Mouse (Mus musculus): Measurements from ENCODE around the gene Dcdc2a. TPM values are rescaled to one million over a fixed set of nuclear protein-coding genes. Genes with fewer than 3 reads are reported as not detected.

The Dcdc2a gene
- polyA plus RNA-seq, 1 experiment: not detected

GRCm38 (mm10) chr13:25091347-25091746, 35.5 kb downstream of the Dcdc2a start:
- Histone ChIP-seq H3K4me1 (ENCODE audit: control insufficient read depth, insufficient read depth, insufficient read length, low read length) (no peaks in the 10 kb centered on the region), H3K36me3 (ENCODE audit: control insufficient read depth, insufficient read depth, low read length) (no peaks in the 10 kb centered on the region), H3K27me3 (ENCODE audit: control insufficient read depth, insufficient read depth, low read length) (no peaks in the 10 kb centered on the region), H3K27ac (ENCODE audit: insufficient read depth, low read depth, low read length) (no peak overlapping the region), H3K4me3 (ENCODE audit: low read depth, low read length) (no peak overlapping the region)
- no peak for TF ChIP-seq CTCF (IDR thresholded peaks at IDR 0.05; ENCODE audit: extremely low read depth, insufficient read length, insufficient replicate concordance, low read depth, low read length)
- TF ChIP-seq POLR2A (IDR thresholded peaks at IDR 0.05; ENCODE audit: low read depth, low read length): no peak
- WGBS: 47% methylated on average over 5 of the region's 5 CpGs

DNA sequence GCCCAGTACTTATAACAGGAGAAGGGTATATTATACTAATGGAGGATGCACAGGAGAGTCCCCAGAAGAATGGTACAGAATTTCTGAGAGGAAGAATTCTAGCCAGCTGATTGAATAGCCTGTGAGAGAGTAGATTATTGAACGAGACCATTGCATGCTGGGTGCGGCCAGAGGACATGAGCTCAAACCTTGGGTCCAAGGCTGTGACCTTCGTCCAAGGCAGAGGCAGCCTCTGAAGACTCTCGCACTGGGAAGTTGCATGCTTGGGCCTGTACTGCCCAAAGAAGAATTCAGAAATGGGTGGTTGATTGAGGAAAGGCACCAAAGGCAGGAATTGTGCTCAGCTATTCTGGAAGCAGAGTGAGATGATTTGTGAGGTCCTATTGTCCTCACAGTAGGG, 38.0 kb downstream of the Dcdc2a start:
- Histone ChIP-seq H3K27ac (ENCODE audit: insufficient read depth, low read depth, low read length) (no peak overlapping the region), H3K4me3 (ENCODE audit: low read depth, low read length) (no peak overlapping the region), H3K27me3 (ENCODE audit: control insufficient read depth, insufficient read depth, low read length) (no peaks in the 10 kb centered on the region), H3K36me3 (ENCODE audit: control insufficient read depth, insufficient read depth, low read length) (no peaks in the 10 kb centered on the region), H3K4me1 (ENCODE audit: control insufficient read depth, insufficient read depth, insufficient read length, low read length) (no peaks in the 10 kb centered on the region)
- TF ChIP-seq CTCF (IDR thresholded peaks at IDR 0.05; ENCODE audit: extremely low read depth, insufficient read length, insufficient replicate concordance, low read depth, low read length) (no peak), POLR2A (IDR thresholded peaks at IDR 0.05; ENCODE audit: low read depth, low read length) (no peak)
- 65% methylated on average over 4 of the region's 4 CpGs for WGBS

GRCm38 (mm10) chr13:25094381-25094780, 38.6 kb downstream of the Dcdc2a start:
- TF ChIP-seq CTCF (IDR thresholded peaks at IDR 0.05; ENCODE audit: extremely low read depth, insufficient read length, insufficient replicate concordance, low read depth, low read length): no peak
- no peak for TF ChIP-seq POLR2A (IDR thresholded peaks at IDR 0.05; ENCODE audit: low read depth, low read length)
- 34% methylated on average over 4 of the region's 4 CpGs for WGBS

DNA sequence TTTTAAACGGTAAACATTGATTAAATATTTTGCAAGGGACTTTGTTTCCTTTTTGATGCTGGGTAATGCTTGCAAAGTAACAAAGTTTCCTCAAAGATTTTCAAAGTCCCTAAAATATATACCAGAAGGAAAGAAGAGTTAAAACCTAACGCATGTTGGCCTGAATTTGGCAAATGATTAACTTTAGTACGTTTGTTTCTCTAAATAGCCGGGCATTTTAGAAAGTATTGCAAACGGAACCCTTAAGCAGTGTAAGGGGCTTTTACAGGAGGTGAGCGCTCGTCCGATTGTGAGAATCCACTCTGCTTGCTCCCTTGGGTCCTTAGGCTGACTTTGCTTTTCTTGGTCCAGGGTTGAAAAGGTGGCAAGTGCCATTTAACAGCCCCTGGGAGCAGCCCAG, 41.5 kb downstream of the Dcdc2a start:
- H3K4me1 ChIP-seq (ENCODE audit: control insufficient read depth, insufficient read depth, insufficient read length, low read length): no peaks in the 10 kb centered on the region
- H3K4me3 ChIP-seq (ENCODE audit: low read depth, low read length): no peak overlapping the region
- no peaks in the 10 kb centered on the region for H3K36me3 ChIP-seq (ENCODE audit: control insufficient read depth, insufficient read depth, low read length)
- no peaks in the 10 kb centered on the region for H3K27me3 ChIP-seq (ENCODE audit: control insufficient read depth, insufficient read depth, low read length)
- 30% methylated on average over 8 of the region's 8 CpGs for WGBS
- H3K27ac ChIP-seq (ENCODE audit: insufficient read depth, low read depth, low read length): no peak overlapping the region
- TF ChIP-seq POLR2A (IDR thresholded peaks at IDR 0.05; ENCODE audit: low read depth, low read length) (no peak), CTCF (IDR thresholded peaks at IDR 0.05; ENCODE audit: extremely low read depth, insufficient read length, insufficient replicate concordance, low read depth, low read length) (no peak)

More at GRCm38 (mm10) chr13:25094381-25094780, 38.6 kb downstream of the Dcdc2a start:
- H3K27ac ChIP-seq (ENCODE audit: insufficient read depth, low read depth, low read length): no peak overlapping the region
- no peaks in the 10 kb centered on the region for H3K36me3 ChIP-seq (ENCODE audit: control insufficient read depth, insufficient read depth, low read length)
- H3K4me1 ChIP-seq (ENCODE audit: control insufficient read depth, insufficient read depth, insufficient read length, low read length): no peaks in the 10 kb centered on the region
- H3K4me3 ChIP-seq (ENCODE audit: low read depth, low read length): no peak overlapping the region
- no peaks in the 10 kb centered on the region for H3K27me3 ChIP-seq (ENCODE audit: control insufficient read depth, insufficient read depth, low read length)

- no peak overlapping the region for H3K4me3 ChIP-seq (ENCODE audit: low read depth, low read length)
- 43% methylated on average over 5 of the region's 5 CpGs for WGBS
- no peaks in the 10 kb centered on the region for H3K27me3 ChIP-seq (ENCODE audit: control insufficient read depth, insufficient read depth, low read length)
- TF ChIP-seq POLR2A (IDR thresholded peaks at IDR 0.05; ENCODE audit: low read depth, low read length) (no peak), CTCF (IDR thresholded peaks at IDR 0.05; ENCODE audit: extremely low read depth, insufficient read length, insufficient replicate concordance, low read depth, low read length) (no peak)
- H3K27ac ChIP-seq (ENCODE audit: insufficient read depth, low read depth, low read length): no peak overlapping the region
- no peaks in the 10 kb centered on the region for H3K36me3 ChIP-seq (ENCODE audit: control insufficient read depth, insufficient read depth, low read length)
- no peaks in the 10 kb centered on the region for H3K4me1 ChIP-seq (ENCODE audit: control insufficient read depth, insufficient read depth, insufficient read length, low read length)
Observed at GRCm38 (mm10) chr13:25098578-25098977, 42.8 kb downstream of the Dcdc2a start.

DNA sequence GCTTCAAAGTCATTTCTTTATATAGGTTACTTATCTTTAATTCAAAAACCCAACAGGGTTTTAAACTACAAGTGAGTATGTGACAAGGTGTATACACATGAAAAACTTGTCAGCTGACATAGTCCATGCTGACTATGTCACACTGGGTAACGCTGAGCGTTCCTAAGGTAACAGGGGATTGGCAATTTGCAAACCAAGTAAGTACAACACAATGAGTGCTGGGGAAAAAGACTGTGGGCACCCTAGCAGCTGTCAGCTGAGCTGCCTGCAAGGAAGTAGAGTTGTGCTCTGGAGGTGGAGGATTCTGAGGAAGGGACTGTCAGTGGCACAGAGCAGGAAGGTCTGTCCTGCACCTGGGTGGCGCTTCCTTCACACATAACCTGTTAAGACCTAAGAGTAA, 43.7 kb downstream of the Dcdc2a start:
- Histone ChIP-seq H3K4me1 (ENCODE audit: control insufficient read depth, insufficient read depth, insufficient read length, low read length) (no peaks in the 10 kb centered on the region), H3K27me3 (ENCODE audit: control insufficient read depth, insufficient read depth, low read length) (no peaks in the 10 kb centered on the region), H3K4me3 (ENCODE audit: low read depth, low read length) (no peak overlapping the region), H3K27ac (ENCODE audit: insufficient read depth, low read depth, low read length) (no peak overlapping the region), H3K36me3 (ENCODE audit: control insufficient read depth, insufficient read depth, low read length) (no peaks in the 10 kb centered on the region)
- TF ChIP-seq POLR2A (IDR thresholded peaks at IDR 0.05; ENCODE audit: low read depth, low read length): no peak
- no peak for TF ChIP-seq CTCF (IDR thresholded peaks at IDR 0.05; ENCODE audit: extremely low read depth, insufficient read length, insufficient replicate concordance, low read depth, low read length)
- WGBS: 81% methylated on average over 3 of the region's 3 CpGs

DNA sequence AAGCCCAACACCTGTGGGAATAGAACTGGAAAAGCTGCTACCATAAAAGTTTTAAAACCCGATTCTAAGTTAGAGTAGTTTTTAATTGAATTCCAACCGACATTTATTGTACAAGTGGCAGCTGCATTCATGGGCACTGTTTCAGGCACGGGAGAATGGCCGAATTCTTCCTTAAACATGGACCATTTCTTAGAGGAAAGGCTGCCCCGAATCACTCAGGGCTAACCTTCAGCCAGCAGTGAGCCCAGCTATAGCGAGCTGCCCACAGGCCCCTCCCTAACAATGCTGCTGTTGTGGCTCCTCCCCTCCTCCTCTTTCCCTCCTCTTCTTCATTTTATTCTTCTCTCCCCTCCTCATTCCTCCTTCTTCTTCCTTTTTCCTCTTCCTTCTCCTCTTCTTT, 44.8 kb downstream of the Dcdc2a start:
- TF ChIP-seq POLR2A (IDR thresholded peaks at IDR 0.05; ENCODE audit: low read depth, low read length) (no peak), CTCF (IDR thresholded peaks at IDR 0.05; ENCODE audit: extremely low read depth, insufficient read length, insufficient replicate concordance, low read depth, low read length) (no peak)
- Histone ChIP-seq H3K36me3 (ENCODE audit: control insufficient read depth, insufficient read depth, low read length) (no peaks in the 10 kb centered on the region), H3K4me1 (ENCODE audit: control insufficient read depth, insufficient read depth, insufficient read length, low read length) (no peaks in the 10 kb centered on the region), H3K27me3 (ENCODE audit: control insufficient read depth, insufficient read depth, low read length) (no peaks in the 10 kb centered on the region), H3K27ac (ENCODE audit: insufficient read depth, low read depth, low read length) (no peak overlapping the region), H3K4me3 (ENCODE audit: low read depth, low read length) (no peak overlapping the region)
- WGBS: 69% methylated on average over 6 of the region's 6 CpGs

- TF ChIP-seq CTCF (IDR thresholded peaks at IDR 0.05; ENCODE audit: extremely low read depth, insufficient read length, insufficient replicate concordance, low read depth, low read length): no peak
- TF ChIP-seq POLR2A (IDR thresholded peaks at IDR 0.05; ENCODE audit: low read depth, low read length): no peak
- no peaks in the 10 kb centered on the region for H3K36me3 ChIP-seq (ENCODE audit: control insufficient read depth, insufficient read depth, low read length)
- H3K4me1 ChIP-seq (ENCODE audit: control insufficient read depth, insufficient read depth, insufficient read length, low read length): no peaks in the 10 kb centered on the region
- H3K27me3 ChIP-seq (ENCODE audit: control insufficient read depth, insufficient read depth, low read length): no peaks in the 10 kb centered on the region
- no peak overlapping the region for H3K27ac ChIP-seq (ENCODE audit: insufficient read depth, low read depth, low read length)
- no peak overlapping the region for H3K4me3 ChIP-seq (ENCODE audit: low read depth, low read length)
Observed at GRCm38 (mm10) chr13:25105671-25106070, 49.9 kb downstream of the Dcdc2a start.

Measured in small intestine, adult 2 months (tissue).